Mouse (Mus musculus) ES-Bruce4 (cell line): Measurements from ENCODE around the gene Wwp2.

ENCODE experiments used
- EP300 ChIP-seq: IDR thresholded peaks from 2 replicates; pipeline ENCODE4 v1.6.1; 2011; ENCODE audit warnings: low read depth, low read length; ENCODE audit not compliant: insufficient read depth
- POLR2A ChIP-seq: IDR thresholded peaks from one replicate; pipeline ENCODE4 v1.8.1; 2011; ENCODE audit warnings: low read length; ENCODE audit not compliant: insufficient read depth

DNA sequence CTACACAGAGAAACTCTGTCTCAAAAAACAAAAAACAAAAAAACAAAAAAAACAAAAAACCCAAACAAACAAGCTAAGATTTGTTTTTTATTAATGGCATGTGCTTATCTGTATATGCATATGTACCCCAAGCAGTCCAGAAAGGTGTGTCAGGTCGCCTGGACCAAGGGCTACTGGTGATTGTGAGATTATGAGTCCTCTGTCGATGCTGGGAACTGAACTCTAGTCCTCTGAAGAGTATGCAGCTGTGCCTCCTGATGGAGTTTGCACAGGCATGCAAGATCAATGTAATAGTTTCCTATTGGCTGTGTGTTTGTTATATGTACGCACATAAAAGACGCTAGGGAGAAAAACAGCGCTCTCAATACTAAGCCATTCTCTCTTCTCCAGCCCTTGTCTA, 74.0 kb downstream of the Wwp2 start:
- TF ChIP-seq POLR2A (no peak), EP300 (no peak)
